Mouse (Mus musculus) neural tube, embryonic 13.5 days (tissue): ENCODE measurements around the gene Psmg1. TPM values are rescaled to one million over a fixed set of nuclear protein-coding genes. Genes with fewer than 3 reads are reported as not detected.

Experiments
- ATAC-seq: fragments of 200-750 bp; cut with Nextera tagmentation; 2 replicates; pipeline ENCODE4 v1.8.0; 2017; ENCODE audit warnings: low read depth, mild to moderate bottlenecking, moderate TSS enrichment, moderate library complexity
- H3K27ac ChIP-seq: fragments of 300-500 bp; sonication (generic); replicated peaks from 2 replicates; pipeline ENCODE4 v1.5.1; 2015; ENCODE audit warnings: moderate library complexity, mild to moderate bottlenecking, inconsistent platforms
- H3K27me3 ChIP-seq: fragments of 300-500 bp; sonication (generic); 2 replicates; pipeline ENCODE4 v1.6.1; 2015; ENCODE audit warnings: mild to moderate bottlenecking, inconsistent platforms
- H3K36me3 ChIP-seq: fragments of 300-500 bp; sonication (generic); 2 replicates; pipeline ENCODE4 v1.6.1; 2015; ENCODE audit warnings: mild to moderate bottlenecking, inconsistent platforms
- H3K4me1 ChIP-seq: fragments of 300-500 bp; sonication (generic); replicated peaks from 2 replicates; pipeline ENCODE4 v1.6.1; 2015; ENCODE audit warnings: inconsistent platforms
- H3K4me2 ChIP-seq: fragments of 300-500 bp; sonication (generic); 2 replicates; pipeline ENCODE4 v1.6.1; 2015; ENCODE audit warnings: inconsistent platforms, mild to moderate bottlenecking, moderate library complexity
- H3K4me3 ChIP-seq: fragments of 300-500 bp; sonication (generic); 2 replicates; pipeline ENCODE4 v1.5.1; 2015; ENCODE audit warnings: mild to moderate bottlenecking, inconsistent platforms
- H3K9ac ChIP-seq: fragments of 300-500 bp; sonication (generic); 2 replicates; pipeline ENCODE4 v1.6.1; 2015; ENCODE audit warnings: moderate library complexity, mild to moderate bottlenecking, inconsistent platforms
- H3K9me3 ChIP-seq: fragments of 300-500 bp; sonication (generic); 2 replicates; pipeline ENCODE4 v1.6.1; 2016; ENCODE audit warnings: inconsistent platforms
- WGBS: fragments of 180-500 bp; shearing (Covaris S2); methylation state at CpG from one replicate; pipeline ENCODE4 v1.1.7; 2015; 5-methylcytosine and 5-hydroxymethylcytosine counted together
- polyA plus RNA-seq: library from polyadenylated mRNA; unstranded; fragments of >200 nt; fragmentation: Nextera tagmentation; extraction: Ambion mirVana; gene quantifications from 2 replicates; pipeline ENCODE4 v1.2.1, GENCODE M21; 2015

Gene Psmg1
- polyA plus RNA-seq, 1 experiment from 2014 or later, result 63.6 TPM

DNA sequence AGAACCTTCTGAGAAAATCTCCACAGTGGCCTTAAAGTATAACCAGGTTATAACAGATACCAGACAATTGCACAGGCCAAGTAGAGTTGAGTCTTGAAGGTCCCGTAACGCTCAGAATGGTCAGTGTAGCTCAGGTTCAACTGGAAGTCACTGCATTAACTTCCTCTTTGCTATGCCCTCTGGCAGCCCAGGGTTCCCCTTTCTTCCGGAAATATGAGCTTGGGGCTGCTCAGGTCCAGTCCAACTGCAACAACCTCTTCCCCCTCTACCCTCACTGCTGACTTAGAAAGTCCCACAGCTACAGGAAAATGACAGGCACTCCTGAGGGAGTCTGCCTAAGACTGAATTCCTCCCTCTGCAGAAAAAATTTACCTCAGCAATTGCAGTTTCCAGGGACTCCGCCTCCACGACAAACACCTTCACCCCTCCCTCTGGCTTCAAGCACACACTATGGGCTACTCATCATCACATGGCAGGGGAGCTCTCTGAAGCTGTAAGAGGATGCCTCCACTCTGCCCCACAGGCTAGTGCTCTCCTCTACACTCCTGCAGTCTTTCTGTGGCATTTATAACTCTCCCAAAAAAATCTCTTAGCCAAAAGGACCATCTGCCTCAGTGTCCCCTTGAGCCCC lies 34.9 kb downstream of the Psmg1 start:
- Histone ChIP-seq H3K9ac (no peak overlapping the region), H3K4me3 (no peak overlapping the region), H3K4me1 (no peaks in the 10 kb centered on the region), H3K27ac (no peak overlapping the region), H3K4me2 (no peak overlapping the region), H3K9me3 (no peaks in the 10 kb centered on the region), H3K36me3 (no peaks in the 10 kb centered on the region), H3K27me3 (no peaks in the 10 kb centered on the region)
- ATAC-seq, result no peak
- WGBS, result 87% methylated on average over 5 of the region's 5 CpGs

DNA sequence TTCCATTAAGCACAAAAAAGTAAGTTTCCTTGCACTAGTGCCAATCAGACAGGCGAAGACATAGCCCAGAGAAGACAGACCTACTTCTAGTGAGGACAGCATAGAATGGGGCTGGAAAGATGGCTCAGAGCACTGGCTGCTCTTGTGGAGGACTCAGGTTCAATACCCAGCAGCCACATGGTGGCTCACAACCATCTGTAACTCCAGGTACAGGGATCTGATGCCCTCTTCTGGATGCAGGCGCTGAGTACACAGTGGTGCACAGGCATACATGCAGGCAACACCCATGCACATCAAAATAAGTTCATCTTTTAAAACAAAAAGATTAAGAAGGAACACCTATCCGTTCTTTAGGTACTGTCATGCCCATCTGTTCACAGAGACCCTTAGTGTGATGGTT lies 36.4 kb downstream of the Psmg1 start:
- no peaks in the 10 kb centered on the region for H3K9me3 ChIP-seq
- ATAC-seq, result no peak
- WGBS, result 84% methylated on average over 3 of the region's 3 CpGs
- H3K4me1 ChIP-seq, result no peaks in the 10 kb centered on the region
- H3K27me3 ChIP-seq, result no peaks in the 10 kb centered on the region
- no peaks in the 10 kb centered on the region for H3K36me3 ChIP-seq
- H3K4me2 ChIP-seq, result no peak overlapping the region
- no peak overlapping the region for H3K9ac ChIP-seq
- no peak overlapping the region for H3K4me3 ChIP-seq
- no peak overlapping the region for H3K27ac ChIP-seq

GRCm38 (mm10) chr16:95953159-95953650 lies 37.6 kb downstream of the Psmg1 start:
- Histone ChIP-seq H3K36me3 (no peaks in the 10 kb centered on the region), H3K4me3 (no peak overlapping the region), H3K4me2 (no peak overlapping the region), H3K27me3 (no peaks in the 10 kb centered on the region), H3K27ac (no peak overlapping the region), H3K9ac (no peak overlapping the region), H3K4me1 (no peaks in the 10 kb centered on the region), H3K9me3 (no peaks in the 10 kb centered on the region)
- ATAC-seq, result no peak
- 85% methylated on average over 4 of the region's 4 CpGs for WGBS

GRCm38 (mm10) chr16:95951471-95951870 lies 39.3 kb downstream of the Psmg1 start:
- no peaks in the 10 kb centered on the region for H3K4me1 ChIP-seq
- no peaks in the 10 kb centered on the region for H3K36me3 ChIP-seq
- no peak for ATAC-seq
- H3K27me3 ChIP-seq, result no peaks in the 10 kb centered on the region
- H3K9me3 ChIP-seq, result no peaks in the 10 kb centered on the region
- H3K27ac ChIP-seq, result no peak overlapping the region
- H3K4me2 ChIP-seq, result no peak overlapping the region
- 97% methylated on average over 2 of the region's 2 CpGs for WGBS
- no peak overlapping the region for H3K4me3 ChIP-seq
- H3K9ac ChIP-seq, result no peak overlapping the region

DNA sequence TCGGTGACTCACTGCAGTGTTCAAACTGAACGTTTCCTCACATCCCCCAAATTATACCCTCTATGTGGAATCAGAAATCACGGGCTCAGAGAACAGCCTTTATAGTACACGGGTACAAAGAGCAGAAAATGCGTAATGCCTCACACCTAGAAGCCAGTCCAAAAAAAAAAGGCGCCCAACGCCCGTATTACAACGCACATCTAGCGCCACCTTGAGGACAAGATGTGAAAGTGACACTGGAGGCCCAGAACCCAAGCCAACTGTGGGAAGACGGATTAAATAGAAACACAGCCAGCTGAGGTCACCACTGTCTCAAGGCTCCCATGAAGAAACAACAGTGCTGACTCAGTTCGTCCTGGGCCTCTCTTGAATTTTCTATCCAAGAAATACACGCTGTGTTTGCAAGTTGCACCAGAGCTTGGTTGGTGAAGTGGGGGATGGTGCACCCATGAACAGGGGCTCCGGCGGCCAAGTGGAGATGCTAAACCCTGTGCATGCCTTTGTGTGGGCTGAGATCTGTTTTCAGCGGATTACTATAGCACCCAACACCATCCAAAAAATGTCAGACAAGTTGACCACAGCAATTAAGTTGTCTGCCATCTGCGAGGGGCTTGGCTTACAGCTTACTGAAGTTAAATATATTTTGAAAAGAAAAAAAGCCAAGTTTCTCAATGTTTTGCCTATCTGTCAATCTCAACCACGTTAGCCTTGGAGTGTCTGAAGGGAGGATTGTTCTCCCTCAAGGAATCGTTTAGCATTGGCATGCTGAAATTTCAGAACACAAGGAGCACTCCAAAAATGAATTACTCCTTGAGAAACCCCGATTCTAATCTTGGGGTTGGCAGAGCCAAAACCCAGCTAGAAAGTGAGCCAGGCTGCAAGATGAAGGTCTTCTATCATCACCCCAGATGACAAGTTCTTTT lies 45.1 kb downstream of the Psmg1 start:
- Histone ChIP-seq H3K27me3 (no peaks in the 10 kb centered on the region), H3K36me3 (no peaks in the 10 kb centered on the region), H3K9ac (no peak overlapping the region), H3K4me3 (no peak overlapping the region), H3K4me1 (peaks cover 4% of the 10 kb centered on the region; the same call in 1 of the 2 replicates), H3K4me2 (peak overlapping the region; percentile 20; the same call in 1 of the 2 replicates), H3K9me3 (no peaks in the 10 kb centered on the region), H3K27ac (no peak overlapping the region)
- 31% methylated on average over 20 of the region's 20 CpGs for WGBS
- ATAC-seq, result peak; percentile 65

GRCm38 (mm10) chr16:95943186-95943585 lies 47.6 kb downstream of the Psmg1 start:
- Histone ChIP-seq H3K36me3 (no peaks in the 10 kb centered on the region), H3K4me2 (no peak overlapping the region), H3K4me3 (no peak overlapping the region), H3K27ac (no peak overlapping the region), H3K27me3 (no peaks in the 10 kb centered on the region), H3K9ac (no peak overlapping the region), H3K9me3 (0 out of 2 replicates have a peak, but pooled peaks cover 2% of the 10 kb centered on the region), H3K4me1 (peaks cover 4% of the 10 kb centered on the region; the same call in 1 of the 2 replicates)
- ATAC-seq, result no peak
- WGBS, result 84% methylated on average over 6 of the region's 6 CpGs

DNA sequence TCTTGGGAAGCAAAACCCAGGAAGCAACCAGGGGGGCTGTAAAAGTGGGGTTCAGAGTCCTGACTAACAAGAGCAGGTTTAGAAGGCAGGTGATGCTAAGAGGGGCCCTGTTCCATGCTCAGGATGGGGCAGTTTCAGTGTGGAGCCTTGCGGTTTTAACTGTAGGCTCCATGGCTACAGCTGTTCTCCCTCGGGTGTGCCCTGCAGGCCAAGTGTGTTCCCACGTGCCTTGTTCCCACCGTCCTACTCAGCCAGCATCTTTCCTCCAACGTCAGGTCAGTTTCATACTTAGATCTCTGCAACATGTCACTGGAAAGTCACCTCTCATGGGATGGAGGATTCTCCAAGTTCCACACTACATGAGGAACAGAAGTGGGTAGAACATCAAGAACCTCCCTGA lies 49.2 kb downstream of the Psmg1 start:
- peaks cover 12% of the 10 kb centered on the region; the same call in 1 of the 2 replicates for H3K9me3 ChIP-seq
- H3K4me3 ChIP-seq, result no peak overlapping the region
- H3K4me1 ChIP-seq, result peaks cover 4% of the 10 kb centered on the region; the same call in 1 of the 2 replicates
- no peak for ATAC-seq
- no peak overlapping the region for H3K9ac ChIP-seq
- WGBS, result 83% methylated on average over 5 of the region's 5 CpGs
- no peaks in the 10 kb centered on the region for H3K27me3 ChIP-seq
- H3K36me3 ChIP-seq, result no peaks in the 10 kb centered on the region
- H3K4me2 ChIP-seq, result no peak overlapping the region
- H3K27ac ChIP-seq, result no peak overlapping the region

GRCm38 (mm10) chr16:95935495-95935961 lies 55.2 kb downstream of the Psmg1 start:
- H3K4me2 ChIP-seq, result no peak overlapping the region

GRCm38 (mm10) chr16:95932860-95933259 lies 57.9 kb downstream of the Psmg1 start:
- Histone ChIP-seq H3K36me3 (no peaks in the 10 kb centered on the region), H3K4me3 (no peak overlapping the region), H3K4me1 (0 out of 2 replicates have a peak, but pooled peaks cover 5% of the 10 kb centered on the region), H3K27ac (no peak overlapping the region), H3K27me3 (no peaks in the 10 kb centered on the region), H3K4me2 (no peak overlapping the region), H3K9ac (no peak overlapping the region), H3K9me3 (peaks cover 7% of the 10 kb centered on the region; the same call in 1 of the 2 replicates)
- WGBS, result 78% methylated on average over 6 of the region's 6 CpGs
- ATAC-seq, result no peak

More at GRCm38 (mm10) chr16:95935495-95935961, 55.2 kb downstream of the Psmg1 start:
- Histone ChIP-seq H3K9me3 (peaks cover 12% of the 10 kb centered on the region; the same call in 1 of the 2 replicates), H3K27me3 (no peaks in the 10 kb centered on the region), H3K4me3 (no peak overlapping the region), H3K9ac (no peak overlapping the region), H3K4me1 (no peaks in the 10 kb centered on the region), H3K27ac (no peak overlapping the region), H3K36me3 (no peaks in the 10 kb centered on the region)
- no peak for ATAC-seq
- WGBS, result 18% methylated on average over 6 of the region's 6 CpGs

DNA sequence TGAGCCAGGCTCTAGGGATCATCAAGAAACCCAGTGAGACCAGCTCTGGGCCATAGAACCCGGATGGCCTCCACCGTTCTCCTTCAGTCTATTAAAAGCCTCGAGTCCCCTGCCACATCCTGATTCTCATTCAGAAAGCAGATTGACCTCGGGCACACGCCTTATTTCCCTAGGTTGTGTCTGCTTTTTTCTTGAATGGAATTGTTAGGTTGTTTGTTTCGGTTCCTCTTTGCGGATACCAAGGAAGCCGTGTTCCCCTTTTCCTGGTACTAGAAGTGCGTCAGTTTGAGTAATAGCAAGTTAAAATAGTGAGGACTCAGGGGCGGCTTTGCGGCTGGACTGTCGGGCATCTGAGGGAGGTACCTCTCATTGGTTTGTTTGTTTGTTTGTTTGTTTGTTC lies 59.3 kb downstream of the Psmg1 start:
- Histone ChIP-seq H3K9ac (no peak overlapping the region), H3K4me1 (0 out of 2 replicates have a peak, but pooled peaks cover 5% of the 10 kb centered on the region), H3K27ac (no peak overlapping the region), H3K36me3 (no peaks in the 10 kb centered on the region), H3K4me3 (no peak overlapping the region), H3K9me3 (no peaks in the 10 kb centered on the region), H3K27me3 (no peaks in the 10 kb centered on the region), H3K4me2 (no peak overlapping the region)
- WGBS, result 88% methylated on average over 12 of the region's 12 CpGs
- no peak for ATAC-seq
